Mouse (Mus musculus) spleen, adult 2 months (tissue): ENCODE measurements around the gene Rapgef5.

Source experiments
- CTCF ChIP-seq: fragments of 200-500 bp; IDR thresholded peaks from 2 replicates; pipeline ENCODE4 v1.5.1; 2011; ENCODE audit warnings: mild to moderate bottlenecking, inconsistent platforms; ENCODE audit not compliant: insufficient read depth, insufficient read length, insufficient replicate concordance; ENCODE audit errors: extremely low read depth
- POLR2A ChIP-seq: fragments of 200-500 bp; IDR thresholded peaks from 2 replicates; pipeline ENCODE4 v1.6.1; 2011; ENCODE audit warnings: low read depth, low read length, inconsistent platforms

GRCm38 (mm10) chr12:117725011-117725410 lies 208.7 kb downstream of the Rapgef5 start:
- TF ChIP-seq CTCF (no peak), POLR2A (no peak)
